In genomic region chr6:39274774-39275502, GRCm38 (mm10) we compare ENCODE assay signal across 11 mouse cellular contexts.
DNase-seq lines count a peak whose midpoint lies in the region.
"Had no signal": no experiment of that assay in that cellular context is flagged by ENCODE, and none has a peak within 500 bp of the region (broad histone marks: within the 10 kb centered on the region; RNA-seq: fewer than 3 reads in every experiment).

No protein-coding gene starts in this region.

- intact Hi-C loops in left cerebral cortex, postnatal 4 days (cut with DNase I) = no loop called here

- peak; percentile 25 to 50 for DNase-seq in adrenal gland, postnatal 36 days
- DNase-seq in adrenal gland, postnatal 10 days = no peak
- peak; percentile 40 for DNase-seq in thymus, postnatal 14 days
- no peak for DNase-seq in thymus, postnatal 0 days (ENCODE audit: low spot score)
- peak; percentile 34 for DNase-seq in lung, postnatal 14 days
- DNase-seq in gastrocnemius, adult 18-20 months (ENCODE audit: low spot score) = no peak
- no peak for DNase-seq in left cerebral cortex, postnatal 4 days
- DNase-seq in urinary bladder, postnatal 25 days (ENCODE audit: low spot score) = no peak
- DNase-seq: B cell, adult 2 months; lung, embryonic 14.5 days; right cerebral cortex, adult 18-20 months had no signal

Comparison
In these comparisons a context has a peak if more than half of its experiments do, and no peak if none do; other contexts are left out.
1. DNase-seq: peak in adrenal gland, postnatal 36 days (2 of 2), thymus, postnatal 14 days (single experiment) and lung, postnatal 14 days (single experiment); none in adrenal gland, postnatal 10 days (single experiment), thymus, postnatal 0 days (single experiment), gastrocnemius, adult 18-20 months (single experiment), left cerebral cortex, postnatal 4 days (single experiment) and urinary bladder, postnatal 25 days (single experiment).